Mouse (Mus musculus) midbrain, embryonic 10.5 days (tissue): ENCODE measurements at regions not wholly inside any gene's neighbourhood (a gene's known extent, or its start where the extent isn't known, plus 50 kb on each side); places are given as distances from the start of the nearest gene placed in this dataset.
A peak's percentile ranks its signal among the peaks of the same experiment; 100 is the strongest.
"Not testable (repeated sequence)": the region's sequence is repeated elsewhere in the genome, so short reads cannot be mapped to it uniquely, and the experiment has no call there.

Source experiments
- DNase-seq: peaks from one replicate; pipeline ENCODE4 v3.0.0-alpha.2; 2017; ENCODE audit warnings: low spot score
- H3K27ac ChIP-seq: fragments of 300-500 bp; sonication (generic); replicated peaks from 2 replicates; pipeline ENCODE4 v1.5.1; 2016; ENCODE audit warnings: mild to moderate bottlenecking
- H3K27me3 ChIP-seq: fragments of 300-500 bp; sonication (generic); 2 replicates; pipeline ENCODE4 v1.6.1; 2016; ENCODE audit warnings: low read depth, mild to moderate bottlenecking; ENCODE audit not compliant: poor library complexity, severe bottlenecking
- H3K36me3 ChIP-seq: fragments of 300-500 bp; sonication (generic); 2 replicates; pipeline ENCODE4 v1.6.1; 2016; ENCODE audit warnings: mild to moderate bottlenecking, moderate library complexity
- H3K4me1 ChIP-seq: fragments of 300-500 bp; sonication (generic); 2 replicates; pipeline ENCODE4 v1.6.1; 2016
- H3K4me3 ChIP-seq: fragments of 300-500 bp; sonication (generic); 2 replicates; pipeline ENCODE4 v1.5.1; 2016; ENCODE audit warnings: mild to moderate bottlenecking, moderate library complexity
- H3K9me3 ChIP-seq: fragments of 300-500 bp; sonication (generic); replicated peaks from 2 replicates; pipeline ENCODE4 v1.6.1; 2016; ENCODE audit warnings: mild to moderate bottlenecking
- WGBS: fragments of 180-500 bp; shearing (Covaris S2); methylation state at CpG from one replicate; pipeline ENCODE4 v1.1.7; 2016; 5-methylcytosine and 5-hydroxymethylcytosine counted together

DNA sequence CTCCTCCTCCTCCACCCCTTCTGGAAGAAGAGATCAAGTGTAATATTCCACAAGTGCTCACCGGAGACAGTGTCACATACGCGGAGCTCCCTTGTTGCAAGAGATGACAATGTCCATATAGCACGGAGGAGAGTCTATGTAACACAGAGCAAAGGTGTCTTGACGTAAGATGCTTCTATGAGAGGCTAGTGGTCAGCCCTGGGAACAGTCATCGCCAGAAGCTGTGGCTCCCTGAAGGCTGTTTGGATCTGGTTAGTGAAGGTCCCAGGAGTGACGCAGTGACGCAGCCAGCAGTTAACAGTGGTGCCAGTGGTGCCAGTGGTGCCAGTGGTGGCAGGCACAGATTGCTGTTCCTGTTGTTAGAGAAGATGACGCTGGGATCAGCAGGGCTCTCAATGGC, 66.9 kb downstream of the Twistnb start:
- Histone ChIP-seq H3K4me3 (no peak overlapping the region), H3K27ac (no peak overlapping the region), H3K9me3 (no peaks in the 10 kb centered on the region), H3K4me1 (no peaks in the 10 kb centered on the region), H3K27me3 (no peaks in the 10 kb centered on the region), H3K36me3 (no peaks in the 10 kb centered on the region)
- DNase-seq: no peak
- WGBS: 92% methylated on average over 9 of the region's 9 CpGs

DNA sequence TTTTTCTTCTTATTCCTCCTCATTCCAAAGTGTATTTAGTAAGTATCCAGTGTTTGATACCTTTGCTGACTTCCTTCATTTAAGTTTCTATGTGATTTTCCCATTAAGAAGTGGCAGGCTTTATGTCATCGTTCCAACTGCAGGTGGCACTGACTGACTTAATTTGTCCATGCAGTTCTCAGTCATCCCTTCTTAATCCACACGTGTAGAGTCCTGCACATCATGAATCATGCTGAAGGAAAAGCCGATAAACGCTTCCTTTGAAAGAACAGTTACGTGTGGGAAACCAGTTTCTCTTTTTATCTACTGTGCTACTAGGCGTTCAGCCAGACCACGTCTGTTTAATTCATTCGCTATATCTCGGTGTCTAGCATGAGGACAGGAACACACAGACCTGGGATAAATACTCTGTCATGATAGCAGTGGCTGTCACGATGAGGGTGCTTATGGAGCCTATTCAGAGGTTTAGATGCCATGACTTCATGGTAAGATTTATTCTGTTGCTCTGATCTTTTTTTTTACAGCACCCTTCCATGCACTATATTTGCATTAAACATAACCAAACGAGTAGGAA, 68.0 kb downstream of the Twistnb start:
- 80% methylated on average over 11 of the region's 11 CpGs for WGBS

DNA sequence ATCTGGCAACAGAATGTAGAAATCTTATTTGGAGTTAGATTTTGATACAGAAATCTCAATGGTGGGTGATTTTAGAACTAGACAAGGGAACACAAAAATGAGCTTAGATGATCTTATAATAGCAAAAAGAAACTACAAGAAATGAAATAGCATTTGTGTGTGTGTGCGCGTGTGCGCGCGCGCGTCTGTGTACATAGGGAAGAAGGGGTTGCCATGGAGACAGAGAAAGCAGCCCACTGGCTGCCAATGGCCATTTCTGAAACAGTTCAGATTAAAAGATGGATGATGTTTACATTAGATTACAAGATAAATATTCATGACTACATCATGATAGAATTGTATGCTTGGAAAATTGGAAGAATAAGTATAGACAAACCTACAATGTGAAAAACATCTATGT, 112.1 kb downstream of the Twistnb start:
- H3K9me3 ChIP-seq: no peaks in the 10 kb centered on the region
- no peaks in the 10 kb centered on the region for H3K4me1 ChIP-seq
- 93% methylated on average over 7 of the region's 7 CpGs for WGBS
- no peaks in the 10 kb centered on the region for H3K27me3 ChIP-seq
- H3K4me3 ChIP-seq: no peak overlapping the region
- DNase-seq: no peak
- H3K27ac ChIP-seq: no peak overlapping the region
- H3K36me3 ChIP-seq: no peaks in the 10 kb centered on the region

More for the DNA sequence above, 68.0 kb downstream of the Twistnb start:
- Histone ChIP-seq H3K27me3 (no peaks in the 10 kb centered on the region), H3K9me3 (no peaks in the 10 kb centered on the region), H3K36me3 (no peaks in the 10 kb centered on the region), H3K27ac (no peak overlapping the region), H3K4me1 (no peaks in the 10 kb centered on the region), H3K4me3 (no peak overlapping the region)
- DNase-seq: no peak

DNA sequence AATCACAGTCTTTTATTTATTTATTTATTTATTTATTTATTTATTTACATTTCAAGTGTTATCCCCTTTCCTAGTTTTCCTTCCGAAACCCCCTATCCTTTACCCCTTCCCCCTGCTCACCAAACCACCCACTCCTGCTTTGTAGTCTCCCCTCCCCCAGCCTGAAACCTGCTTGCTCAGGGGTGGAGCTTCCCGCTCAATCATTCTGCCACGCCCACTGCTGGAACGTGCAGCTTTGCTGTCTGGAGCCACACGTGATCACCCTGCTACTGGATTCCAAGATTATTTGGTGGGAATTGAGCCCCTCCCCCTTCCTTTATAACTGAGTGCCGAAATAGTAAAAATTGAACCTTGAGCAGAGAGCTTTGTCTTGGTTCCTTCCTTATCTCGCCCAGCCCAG, 122.2 kb downstream of the Twistnb start:
- WGBS: 45% methylated on average over 7 of the region's 7 CpGs
- not testable (repeated sequence) for H3K4me3 ChIP-seq, H3K9me3 ChIP-seq, H3K27me3 ChIP-seq, H3K27ac ChIP-seq, DNase-seq, H3K36me3 ChIP-seq
- H3K4me1 ChIP-seq: peaks cover 27% of the 10 kb centered on the region

DNA sequence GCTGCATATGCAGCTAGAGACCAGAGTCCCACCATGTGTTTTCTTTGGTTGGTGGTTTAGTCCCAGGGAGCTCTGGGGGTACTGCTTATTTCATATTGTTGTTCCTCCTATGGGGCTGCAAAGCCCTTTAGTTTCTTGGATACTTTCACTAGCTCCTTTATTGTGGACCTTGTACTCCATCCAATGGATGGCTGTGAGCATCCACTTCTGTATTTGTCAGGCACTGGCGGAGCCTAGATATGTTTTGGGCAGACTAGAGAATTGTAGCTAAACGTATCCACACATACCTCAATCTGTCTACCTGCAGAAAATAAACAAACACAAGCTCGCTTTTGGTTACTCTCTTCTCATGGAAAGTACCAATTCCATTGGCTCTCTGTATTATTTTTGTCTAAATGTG, 122.8 kb downstream of the Twistnb start:
- no peaks in the 10 kb centered on the region for H3K27me3 ChIP-seq
- no peaks in the 10 kb centered on the region for H3K9me3 ChIP-seq
- peaks cover 27% of the 10 kb centered on the region for H3K4me1 ChIP-seq
- H3K27ac ChIP-seq: no peak overlapping the region
- no peak for DNase-seq
- H3K4me3 ChIP-seq: no peak overlapping the region
- no peaks in the 10 kb centered on the region for H3K36me3 ChIP-seq
- 86% methylated on average over 3 of the region's 3 CpGs for WGBS

DNA sequence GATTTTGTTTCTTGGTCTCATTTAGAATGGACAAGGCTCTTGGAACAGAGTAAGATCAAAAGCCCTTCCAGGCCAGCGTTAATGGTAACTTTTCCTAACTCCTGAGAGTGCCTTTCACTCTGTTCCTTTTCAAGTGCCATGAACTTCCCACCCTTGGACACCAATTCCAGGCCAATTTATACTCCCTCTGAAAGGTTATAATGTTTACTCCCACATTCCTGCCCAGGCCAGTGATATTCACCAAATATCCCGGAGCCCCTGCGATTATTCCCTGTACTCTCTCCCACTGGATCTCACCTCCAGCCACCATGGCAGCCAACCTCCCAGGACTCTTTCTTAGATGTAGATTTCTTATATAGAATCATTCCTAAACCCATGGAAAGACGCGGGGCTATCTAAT, 123.2 kb downstream of the Twistnb start:
- Histone ChIP-seq H3K27ac (peak overlapping the region; percentile 61), H3K4me3 (no peak overlapping the region), H3K36me3 (no peaks in the 10 kb centered on the region), H3K9me3 (no peaks in the 10 kb centered on the region), H3K4me1 (peaks cover 27% of the 10 kb centered on the region), H3K27me3 (no peaks in the 10 kb centered on the region)
- no peak for DNase-seq
- WGBS: 89% methylated on average over 5 of the region's 5 CpGs

DNA sequence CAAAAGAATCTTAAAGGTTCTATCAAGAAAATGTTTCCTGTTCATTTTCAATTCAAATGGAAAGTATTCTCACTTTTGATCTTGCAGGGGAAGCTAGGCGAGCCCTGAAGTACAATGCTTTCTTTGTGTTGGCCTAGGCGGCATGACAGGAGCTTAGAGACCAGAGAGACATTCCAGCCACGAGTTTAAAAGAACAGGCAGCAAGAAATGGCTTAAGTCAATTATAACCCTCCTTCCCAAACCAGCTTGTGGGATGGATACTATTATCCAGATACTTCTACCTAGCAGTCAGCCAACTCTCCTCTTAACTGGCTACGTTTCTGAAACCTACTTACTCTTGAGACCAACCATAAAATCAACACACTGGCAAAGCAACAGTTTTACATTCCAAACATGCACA, 124.3 kb downstream of the Twistnb start:
- H3K4me1 ChIP-seq: peaks cover 27% of the 10 kb centered on the region
- 8% methylated on average over 4 of the region's 4 CpGs for WGBS
- no peaks in the 10 kb centered on the region for H3K27me3 ChIP-seq
- peak; percentile 26 for DNase-seq
- no peaks in the 10 kb centered on the region for H3K9me3 ChIP-seq
- H3K4me3 ChIP-seq: no peak overlapping the region
- no peaks in the 10 kb centered on the region for H3K36me3 ChIP-seq
- peak overlapping the region; percentile 61 for H3K27ac ChIP-seq

DNA sequence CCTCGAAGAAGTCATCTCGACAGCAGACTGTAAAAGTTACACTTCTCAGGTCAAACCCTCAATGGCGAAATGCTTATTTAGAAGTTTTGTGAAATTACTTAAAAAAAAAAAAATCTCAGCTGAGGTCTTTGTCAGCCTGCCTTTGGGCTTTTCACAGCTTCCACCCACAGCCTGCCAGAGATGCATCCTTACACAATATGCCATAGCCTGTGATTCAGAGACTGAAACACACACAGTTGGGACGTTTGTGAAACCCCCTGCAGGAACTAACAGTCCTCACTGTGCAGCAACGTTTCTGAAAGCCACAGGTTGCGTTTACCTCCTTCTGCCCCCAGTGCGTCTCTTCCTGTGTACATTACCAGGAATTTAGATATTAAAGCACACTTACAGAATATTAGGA, 131.7 kb downstream of the Twistnb start:
- no peaks in the 10 kb centered on the region for H3K36me3 ChIP-seq
- H3K4me3 ChIP-seq: no peak overlapping the region
- no peaks in the 10 kb centered on the region for H3K27me3 ChIP-seq
- no peak for DNase-seq
- H3K9me3 ChIP-seq: no peaks in the 10 kb centered on the region
- WGBS: 69% methylated on average over 7 of the region's 7 CpGs
- H3K4me1 ChIP-seq: no peaks in the 10 kb centered on the region
- no peak overlapping the region for H3K27ac ChIP-seq

DNA sequence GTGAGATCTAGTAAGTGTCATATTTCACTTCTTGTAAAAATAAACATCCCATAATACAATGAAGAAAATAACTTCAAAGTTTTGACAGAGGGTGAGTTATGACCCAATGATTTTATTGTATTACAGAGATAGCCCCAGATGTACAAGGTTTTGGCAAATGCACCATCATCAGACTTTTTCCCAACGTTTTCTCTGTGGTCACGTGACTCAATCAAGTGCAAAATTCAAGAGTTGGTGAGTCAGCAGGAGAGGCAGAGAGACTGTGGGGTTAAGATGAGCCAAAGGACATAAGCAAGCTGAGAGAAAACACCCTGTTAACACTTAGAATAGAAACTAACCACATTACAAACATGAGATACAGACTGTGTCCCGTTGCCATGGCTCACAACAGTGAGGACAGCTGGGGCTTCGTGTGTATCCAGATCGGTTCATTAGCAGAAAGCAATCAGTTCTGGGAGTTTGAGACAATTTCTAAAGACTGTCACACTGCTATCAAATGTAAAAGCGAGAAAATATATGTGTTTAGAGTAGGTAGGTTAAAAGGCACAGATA, 148.5 kb downstream of the Twistnb start:
- no peak for DNase-seq
- Histone ChIP-seq H3K4me3 (no peak overlapping the region), H3K9me3 (no peaks in the 10 kb centered on the region), H3K27ac (no peak overlapping the region), H3K27me3 (no peaks in the 10 kb centered on the region), H3K4me1 (no peaks in the 10 kb centered on the region), H3K36me3 (no peaks in the 10 kb centered on the region)
- WGBS: 83% methylated on average over 6 of the region's 6 CpGs

DNA sequence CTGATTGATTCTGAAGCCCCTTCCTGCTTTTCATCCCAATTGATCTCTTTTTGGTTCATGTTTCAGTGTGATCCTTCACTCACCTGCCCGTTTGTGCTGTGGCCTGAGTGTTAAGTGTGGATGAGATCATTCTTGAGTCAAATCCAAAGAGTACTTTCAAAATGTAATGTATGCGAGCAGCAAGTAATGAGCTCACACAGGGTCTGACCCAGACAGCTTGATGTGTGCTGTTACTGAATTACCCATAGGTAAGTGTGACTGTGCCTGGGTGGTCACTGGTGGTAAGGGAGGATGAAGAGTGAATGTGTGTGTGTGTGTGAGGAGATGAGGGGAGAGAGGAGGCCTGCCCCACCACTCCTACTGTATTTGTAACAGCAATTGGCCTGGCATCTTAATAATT, 151.4 kb downstream of the Twistnb start:
- H3K36me3 ChIP-seq: no peaks in the 10 kb centered on the region
- no peaks in the 10 kb centered on the region for H3K4me1 ChIP-seq
- no peak overlapping the region for H3K4me3 ChIP-seq
- H3K9me3 ChIP-seq: no peaks in the 10 kb centered on the region
- H3K27me3 ChIP-seq: no peaks in the 10 kb centered on the region
- 80% methylated on average over 2 of the region's 2 CpGs for WGBS
- DNase-seq: no peak
- no peak overlapping the region for H3K27ac ChIP-seq

DNA sequence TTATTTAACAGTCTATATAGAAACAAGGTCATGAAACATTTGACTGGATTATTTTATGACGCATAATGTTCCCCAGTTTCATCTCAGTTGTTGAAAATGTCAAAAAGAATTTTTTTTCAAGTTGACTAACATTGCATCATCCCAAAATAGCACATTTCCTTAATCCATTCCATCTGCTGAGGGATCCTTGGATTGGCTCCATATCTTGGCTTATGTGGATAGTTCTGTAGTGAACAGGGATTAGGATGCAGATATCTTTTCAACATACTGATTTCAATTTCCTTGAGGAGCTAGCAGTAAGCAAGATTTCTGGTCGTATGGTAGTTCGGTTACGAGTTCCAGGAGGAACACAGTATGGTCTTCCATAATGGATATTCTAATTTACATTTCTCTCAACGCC, 161.6 kb downstream of the Twistnb start:
- no peak overlapping the region for H3K4me3 ChIP-seq
- no peak for DNase-seq
- 81% methylated on average over 5 of the region's 5 CpGs for WGBS
- 0 out of 2 replicates have a peak, but pooled peaks cover 3% of the 10 kb centered on the region for H3K4me1 ChIP-seq
- no peaks in the 10 kb centered on the region for H3K27me3 ChIP-seq
- no peaks in the 10 kb centered on the region for H3K9me3 ChIP-seq
- no peaks in the 10 kb centered on the region for H3K36me3 ChIP-seq
- H3K27ac ChIP-seq: no peak overlapping the region

DNA sequence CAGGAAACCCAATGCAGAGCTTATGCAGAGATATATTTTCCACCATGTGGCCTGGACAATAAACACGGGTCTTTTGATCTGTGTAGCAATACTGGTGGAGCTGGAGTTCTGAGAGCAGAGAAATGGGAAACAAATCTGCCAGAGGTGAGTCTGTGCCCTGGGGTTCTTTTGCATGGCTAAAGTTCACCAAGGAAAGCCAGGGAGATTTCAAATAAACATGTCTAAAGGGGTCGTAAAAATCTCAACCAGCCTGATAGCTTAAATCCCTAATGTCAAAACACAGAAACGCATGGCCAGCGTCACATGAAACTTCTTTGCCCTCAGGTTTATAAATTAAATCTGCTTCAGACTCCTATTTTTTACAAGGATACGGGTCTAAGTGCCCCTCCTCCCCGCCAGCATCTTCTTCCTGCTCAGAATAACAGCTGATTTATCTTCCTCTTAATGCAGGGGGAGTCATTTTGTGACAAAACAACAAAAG, 163.0 kb downstream of the Twistnb start:
- H3K9me3 ChIP-seq: no peaks in the 10 kb centered on the region
- no peaks in the 10 kb centered on the region for H3K27me3 ChIP-seq
- 52% methylated on average over 6 of the region's 6 CpGs for WGBS
- no peak for DNase-seq
- H3K4me3 ChIP-seq: no peak overlapping the region
- H3K27ac ChIP-seq: no peak overlapping the region
- 0 out of 2 replicates have a peak, but pooled peaks cover 3% of the 10 kb centered on the region for H3K4me1 ChIP-seq
- no peaks in the 10 kb centered on the region for H3K36me3 ChIP-seq

DNA sequence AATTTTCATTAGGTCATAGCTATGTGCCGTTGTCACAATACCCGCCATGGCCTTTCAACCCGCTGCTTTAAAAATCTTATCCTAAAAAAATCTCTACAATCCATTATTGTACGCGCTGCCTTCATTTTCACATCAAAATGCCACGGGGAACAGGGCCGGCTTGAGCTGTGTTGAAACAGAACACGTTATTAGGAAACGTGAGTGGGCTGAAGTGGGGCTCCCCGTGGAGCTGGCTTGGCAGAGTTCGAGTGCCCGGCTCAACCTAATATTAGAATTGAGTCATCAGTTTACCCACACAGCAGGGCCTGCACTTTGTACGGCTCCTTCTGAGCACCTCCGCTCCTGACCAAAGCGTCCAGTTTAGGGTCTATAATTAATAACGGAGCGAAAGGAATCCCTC, 163.5 kb downstream of the Twistnb start:
- H3K27ac ChIP-seq: no peak overlapping the region; the same call in 1 of the 2 replicates
- H3K4me1 ChIP-seq: 0 out of 2 replicates have a peak, but pooled peaks cover 3% of the 10 kb centered on the region
- H3K27me3 ChIP-seq: no peaks in the 10 kb centered on the region
- no peak for DNase-seq
- H3K4me3 ChIP-seq: no peak overlapping the region
- WGBS: 75% methylated on average over 17 of the region's 17 CpGs
- no peaks in the 10 kb centered on the region for H3K36me3 ChIP-seq
- no peaks in the 10 kb centered on the region for H3K9me3 ChIP-seq
